Mouse (Mus musculus) spleen, adult 2 months (tissue): ENCODE measurements around the gene Pex10.

Experiments
- CTCF ChIP-seq: fragments of 200-500 bp; IDR thresholded peaks from 2 replicates; pipeline ENCODE4 v1.5.1; 2011; ENCODE audit warnings: mild to moderate bottlenecking, inconsistent platforms; ENCODE audit not compliant: insufficient read depth, insufficient read length, insufficient replicate concordance; ENCODE audit errors: extremely low read depth
- POLR2A ChIP-seq: fragments of 200-500 bp; IDR thresholded peaks from 2 replicates; pipeline ENCODE4 v1.6.1; 2011; ENCODE audit warnings: low read depth, low read length, inconsistent platforms

DNA sequence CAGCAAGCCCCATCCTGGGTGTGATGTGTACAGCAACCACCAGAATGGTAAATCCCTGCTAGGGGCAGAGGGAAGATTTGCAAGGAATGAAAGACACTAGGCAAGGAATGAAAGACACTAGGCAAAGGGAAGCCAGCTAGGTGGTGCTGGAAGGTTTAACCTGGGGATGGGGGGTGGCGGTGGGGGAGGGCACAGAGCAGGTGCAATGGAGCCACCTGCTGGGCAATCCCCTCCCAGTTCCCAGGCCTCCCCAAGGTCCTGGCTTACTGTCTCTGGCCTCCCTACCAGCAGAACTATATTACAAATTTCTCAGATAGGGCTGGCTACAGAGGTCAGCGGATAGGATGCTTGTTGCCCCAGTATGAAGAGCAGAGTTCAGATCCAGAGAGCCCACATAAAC, 2.3 kb upstream of the Pex10 start:
- no peak for TF ChIP-seq CTCF
- no peak for TF ChIP-seq POLR2A
